In the genomic region with DNA sequence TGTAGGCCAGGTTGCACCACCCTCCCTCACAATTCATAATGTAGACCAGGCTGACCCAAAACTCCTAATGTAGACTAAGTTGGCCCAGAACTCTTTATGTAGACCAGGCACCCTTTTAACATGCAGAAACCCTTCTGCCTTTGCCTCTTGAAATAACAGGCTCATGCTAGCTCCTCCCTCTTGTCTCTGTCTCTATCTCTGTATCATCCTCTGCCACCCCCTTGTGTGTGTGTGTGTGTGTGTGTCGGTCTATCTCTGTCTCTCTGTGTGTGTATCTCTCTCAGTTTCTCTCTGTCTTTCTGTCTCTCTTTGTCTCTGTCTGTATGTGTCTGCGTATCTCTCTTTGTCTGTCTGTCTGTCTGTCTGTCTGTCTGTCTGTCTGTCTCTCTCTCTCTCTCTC, we compare ENCODE assay signal across 20 mouse cellular contexts. TPM values are rescaled to one million over a fixed set of nuclear protein-coding genes. Genes with fewer than 3 reads are reported as not detected.
DNase-seq lines count a peak whose midpoint lies in the region; ATAC-seq and TF ChIP-seq lines count a peak whose summit lies in the region.
"Had no signal": no experiment of that assay in that cellular context is flagged by ENCODE, and none has a peak within 500 bp of the region (broad histone marks: within the 10 kb centered on the region; RNA-seq: fewer than 3 reads in every experiment).

No protein-coding gene starts in this region.

- TF ChIP-seq EP300 in heart, postnatal 0 days (IDR thresholded peaks at IDR 0.05; ENCODE audit: low read depth) = no peak

- H3K4me2 ChIP-seq in heart, postnatal 0 days (ENCODE audit: low read depth, low read length) = no peak overlapping the region
- no peak overlapping the region for H3K4me2 ChIP-seq in forebrain, embryonic 15.5 days (replicated peaks)
- H3K4me2 ChIP-seq in midbrain, embryonic 13.5 days (replicated peaks) = no peak overlapping the region
- H3K4me2 ChIP-seq: embryonic facial prominence, embryonic 12.5 days; heart, embryonic 11.5 days; hindbrain, embryonic 14.5 days; intestine, embryonic 15.5 days had no signal

- H3K9ac ChIP-seq in heart, postnatal 0 days (replicated peaks; ENCODE audit: low read depth, low read length) = no peak overlapping the region
- H3K9ac ChIP-seq in forebrain, embryonic 15.5 days (replicated peaks) = no peak overlapping the region
- no peak overlapping the region for H3K9ac ChIP-seq in midbrain, embryonic 13.5 days (replicated peaks)
- H3K9ac ChIP-seq: embryonic facial prominence, embryonic 12.5 days; hindbrain, embryonic 14.5 days; intestine, embryonic 15.5 days had no signal

- H3K27ac ChIP-seq in gastrocnemius, adult 2 months = peak overlapping the region; percentile 87
- peak overlapping the region; percentile 69; the same call in 1 of the 2 replicates for H3K27ac ChIP-seq in heart, postnatal 0 days (ENCODE audit: low read depth)
- peak overlapping the region; percentile 85 for H3K27ac ChIP-seq in forebrain, embryonic 15.5 days (replicated peaks)
- H3K27ac ChIP-seq in midbrain, embryonic 13.5 days = no peak overlapping the region
- H3K27ac ChIP-seq: embryonic facial prominence, embryonic 12.5 days; hindbrain, embryonic 10.5 days; hindbrain, embryonic 14.5 days; intestine, embryonic 15.5 days had no signal

- no peak for ATAC-seq in heart, postnatal 0 days (ENCODE audit: insufficient read depth, low read depth)
- no peak for ATAC-seq in forebrain, embryonic 15.5 days (replicated peaks)
- no peak for ATAC-seq in midbrain, embryonic 13.5 days
- ATAC-seq in frontal cortex, adult (ENCODE audit: low TSS enrichment) = no peak
- ATAC-seq: activated CD4-positive, CD25-positive, alpha-beta regulatory T cell, adult 4 months; intestine, embryonic 15.5 days; Patski had no signal

- no peaks in the 10 kb centered on the region for H3K9me3 ChIP-seq in heart, postnatal 0 days (replicated peaks; ENCODE audit: control insufficient read depth, low read length)
- H3K9me3 ChIP-seq in forebrain, embryonic 15.5 days = no peaks in the 10 kb centered on the region
- no peaks in the 10 kb centered on the region for H3K9me3 ChIP-seq in midbrain, embryonic 13.5 days
- H3K9me3 ChIP-seq: embryonic facial prominence, embryonic 12.5 days; hindbrain, embryonic 10.5 days; intestine, embryonic 15.5 days had no signal

- 100% methylated on average over 2 of the region's 2 CpGs for WGBS in heart, postnatal 0 days
- WGBS in forebrain, embryonic 15.5 days = 95% methylated on average over 2 of the region's 2 CpGs
- 92% methylated on average over 2 of the region's 2 CpGs for WGBS in midbrain, embryonic 13.5 days

- no peak overlapping the region for H3K4me3 ChIP-seq in gastrocnemius, adult 2 months
- no peak overlapping the region for H3K4me3 ChIP-seq in heart, postnatal 0 days (ENCODE audit: low read depth, low read length)
- no peak overlapping the region for H3K4me3 ChIP-seq in forebrain, embryonic 15.5 days
- no peak overlapping the region for H3K4me3 ChIP-seq in midbrain, embryonic 13.5 days (replicated peaks)
- H3K4me3 ChIP-seq: embryonic facial prominence, embryonic 12.5 days; hindbrain, embryonic 10.5 days; intestine, embryonic 15.5 days had no signal

- H3K36me3 ChIP-seq in heart, postnatal 0 days (replicated peaks; ENCODE audit: control insufficient read depth, insufficient read depth, low read length) = no peaks in the 10 kb centered on the region
- H3K36me3 ChIP-seq in forebrain, embryonic 15.5 days = no peaks in the 10 kb centered on the region
- no peaks in the 10 kb centered on the region for H3K36me3 ChIP-seq in midbrain, embryonic 13.5 days
- H3K36me3 ChIP-seq: embryonic facial prominence, embryonic 12.5 days; hindbrain, embryonic 10.5 days; intestine, embryonic 15.5 days had no signal

- TF ChIP-seq CTCF in gastrocnemius, adult 2 months (IDR thresholded peaks at IDR 0.05) = no peak
- no peak for TF ChIP-seq CTCF in heart, postnatal 0 days (IDR thresholded peaks at IDR 0.05; ENCODE audit: low read depth)

- no peaks in the 10 kb centered on the region for H3K27me3 ChIP-seq in heart, postnatal 0 days (ENCODE audit: control insufficient read depth, insufficient read depth, low read length)
- H3K27me3 ChIP-seq in forebrain, embryonic 15.5 days = no peaks in the 10 kb centered on the region
- H3K27me3 ChIP-seq in midbrain, embryonic 13.5 days = no peaks in the 10 kb centered on the region
- H3K27me3 ChIP-seq: embryonic facial prominence, embryonic 12.5 days; intestine, embryonic 15.5 days; Patski had no signal

- DNase-seq in gastrocnemius, adult 2 months = no peak
- no peak for DNase-seq in gastrocnemius, postnatal 36 days
- no peak for DNase-seq in heart, postnatal 0 days (ENCODE audit: low spot score)
- no peak for DNase-seq in heart, adult 9 months (ENCODE audit: low spot score in 2 of 2)
- DNase-seq: adrenal gland, postnatal 14 days; gastrocnemius, postnatal 14 days; heart, postnatal 14 days; kidney, adult 18-20 months had no signal

- intact Hi-C loops in gastrocnemius, adult 2 months (cut with DNase I) = loop anchor here (5.0 kb wide), 1 partner anchor 87 kb away; no protein-coding TSS in a partner anchor
- intact Hi-C loops in gastrocnemius, postnatal 36 days (cut with DNase I) = no loop called here

- H3K4me1 ChIP-seq in heart, postnatal 0 days (ENCODE audit: control insufficient read depth, insufficient read depth) = peaks cover 36% of the 10 kb centered on the region
- peaks cover 23% of the 10 kb centered on the region for H3K4me1 ChIP-seq in forebrain, embryonic 15.5 days
- H3K4me1 ChIP-seq in midbrain, embryonic 13.5 days (replicated peaks) = peaks cover 17% of the 10 kb centered on the region

RNA-seq across cellular contexts. Expression of a gene that starts 51.5 kb away (rescaled TPM):
- not detected for total RNA-seq in gastrocnemius, adult 2 months (2021)
- not detected for total RNA-seq in gastrocnemius, postnatal 36 days (2021)
- total RNA-seq in heart, postnatal 0 days (2014; rRNA removed; ENCODE audit: low replicate concordance) = 0.08 TPM in 1 of 2 replicates, not detected in the other
- not detected in 2 replicates for polyA plus RNA-seq in heart, postnatal 0 days (2015; fragmentation: Nextera tagmentation; extraction: Ambion mirVana)
- polyA plus RNA-seq in forebrain, embryonic 15.5 days (2015; fragmentation: Nextera tagmentation; extraction: Ambion mirVana) = not detected in 2 replicates
- 0.11 and 0.34 TPM in 2 replicates for polyA plus RNA-seq in midbrain, embryonic 13.5 days (2015; fragmentation: Nextera tagmentation; extraction: Ambion mirVana)
- total RNA-seq: adrenal gland, adult 18-20 months; adrenal gland, postnatal 14 days; CH12.LX; heart, postnatal 14 days had no signal
- polyA plus RNA-seq: heart, embryonic 11.5 days; hindbrain, embryonic 14.5 days had no signal

RNA-seq across cellular contexts. Expression of a gene that starts 58.3 kb away (rescaled TPM):
- total RNA-seq in gastrocnemius, adult 2 months (2021) = 100 to 1,000 TPM; 171 to 192 TPM
- 100 to 1,000 TPM; 170 to 184 TPM for total RNA-seq in gastrocnemius, postnatal 36 days (2021)
- 187 and 203 TPM in 2 replicates for total RNA-seq in heart, postnatal 0 days (2014; rRNA removed; ENCODE audit: low replicate concordance)
- polyA plus RNA-seq in heart, postnatal 0 days (2015; fragmentation: Nextera tagmentation; extraction: Ambion mirVana) = 507 and 524 TPM in 2 replicates
- polyA plus RNA-seq in forebrain, embryonic 15.5 days (2015; fragmentation: Nextera tagmentation; extraction: Ambion mirVana) = 534 and 569 TPM in 2 replicates
- 576 and 596 TPM in 2 replicates for polyA plus RNA-seq in midbrain, embryonic 13.5 days (2015; fragmentation: Nextera tagmentation; extraction: Ambion mirVana)
